Mouse (Mus musculus) heart, embryonic 13.5 days (tissue): ENCODE data around the gene Creb3l1. TPM values are rescaled to one million over a fixed set of nuclear protein-coding genes. Genes with fewer than 3 reads are reported as not detected.

Experiments
- ATAC-seq: fragments of 200-750 bp; cut with Nextera tagmentation; 2 replicates; pipeline ENCODE4 v1.8.0; 2017; ENCODE audit warnings: moderate TSS enrichment; ENCODE audit not compliant: insufficient number of reproducible peaks, low FRiP score, low TSS enrichment; ENCODE audit errors: extremely low read depth
- H3K27ac ChIP-seq: fragments of 300-500 bp; sonication (generic); replicated peaks from 2 replicates; pipeline ENCODE4 v1.5.1; 2015; ENCODE audit warnings: moderate library complexity, mild to moderate bottlenecking, inconsistent platforms
- H3K27me3 ChIP-seq: fragments of 300-500 bp; sonication (generic); replicated peaks from 2 replicates; pipeline ENCODE4 v1.6.1; 2015; ENCODE audit warnings: mild to moderate bottlenecking, inconsistent platforms
- H3K36me3 ChIP-seq: fragments of 300-500 bp; sonication (generic); 2 replicates; pipeline ENCODE4 v1.6.1; 2015; ENCODE audit warnings: mild to moderate bottlenecking, inconsistent platforms
- H3K4me1 ChIP-seq: fragments of 300-500 bp; sonication (generic); 2 replicates; pipeline ENCODE4 v1.6.1; 2015; ENCODE audit warnings: inconsistent platforms
- H3K4me2 ChIP-seq: fragments of 300-500 bp; sonication (generic); 2 replicates; pipeline ENCODE4 v1.6.1; 2015; ENCODE audit warnings: inconsistent platforms, mild to moderate bottlenecking, moderate library complexity
- H3K4me3 ChIP-seq: fragments of 300-500 bp; sonication (generic); 2 replicates; pipeline ENCODE4 v1.5.1; 2015; ENCODE audit warnings: moderate library complexity, mild to moderate bottlenecking, inconsistent platforms
- H3K9ac ChIP-seq: fragments of 300-500 bp; sonication (generic); 2 replicates; pipeline ENCODE4 v1.6.1; 2015; ENCODE audit warnings: inconsistent platforms, mild to moderate bottlenecking, moderate library complexity
- H3K9me3 ChIP-seq: fragments of 300-500 bp; sonication (generic); 2 replicates; pipeline ENCODE4 v1.6.1; 2016; ENCODE audit warnings: inconsistent platforms
- WGBS: fragments of 180-500 bp; shearing (Covaris S2); methylation state at CpG from one replicate; pipeline ENCODE4 v1.1.7; 2015; ENCODE audit warnings: mixed read lengths; 5-methylcytosine and 5-hydroxymethylcytosine counted together
- polyA plus RNA-seq: library from polyadenylated mRNA; unstranded; fragments of >200 nt; fragmentation: Nextera tagmentation; extraction: Ambion mirVana; gene quantifications from 2 replicates; pipeline ENCODE4 v1.2.1, GENCODE M21; 2015

Gene Creb3l1
- polyA plus RNA-seq, 1 experiment from 2014 or later, result 9.0 TPM

DNA sequence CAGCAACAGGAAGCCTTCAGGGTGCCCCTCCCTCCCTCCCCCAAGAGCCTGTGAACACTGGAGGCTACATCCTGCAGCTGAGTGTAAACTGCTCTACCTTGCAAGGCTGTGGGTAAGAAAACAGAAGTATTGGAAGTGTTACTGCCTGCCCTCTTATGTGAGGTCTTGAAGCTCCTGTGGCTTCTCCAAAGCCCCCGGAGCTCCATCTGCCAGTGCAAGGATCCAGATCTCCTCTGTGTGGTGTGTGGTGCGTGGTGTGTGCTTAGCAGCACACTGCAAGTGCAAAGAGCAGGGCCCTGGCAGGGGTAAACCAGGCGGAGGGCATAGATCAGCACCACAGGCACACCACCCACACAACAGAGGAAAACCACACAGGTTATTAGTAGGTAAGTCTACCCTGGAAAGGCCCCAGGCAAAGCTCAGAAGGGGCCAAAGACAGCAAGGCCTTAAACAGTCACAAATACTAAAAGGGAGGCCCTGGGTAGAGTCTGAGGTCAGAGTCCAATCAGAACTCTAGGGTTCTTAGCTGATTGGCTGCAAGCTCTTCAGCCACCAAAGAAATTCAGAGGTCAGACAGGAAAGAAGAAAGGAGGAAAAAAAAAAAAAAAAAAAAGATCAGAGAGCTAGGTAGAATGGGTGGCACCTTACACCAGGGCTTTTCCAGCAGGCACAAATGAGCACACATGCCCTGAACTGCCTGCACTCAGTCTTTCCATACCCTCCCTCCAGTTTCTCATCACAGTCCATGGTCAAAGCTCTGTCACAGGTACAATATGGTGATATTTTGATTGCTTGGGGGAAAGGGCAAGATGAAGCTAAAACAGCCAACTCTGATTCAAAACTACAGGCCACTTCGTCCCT lies 62.2 kb downstream of the Creb3l1 start:
- H3K36me3 ChIP-seq, result peaks cover 8% of the 10 kb centered on the region; the same call in 1 of the 2 replicates
- 46% methylated on average over 4 of the region's 4 CpGs for WGBS
- peak overlapping the region; percentile 99 for H3K4me2 ChIP-seq
- H3K9ac ChIP-seq, result peak overlapping the region; percentile 98
- ATAC-seq, result no peak
- peaks cover 80% of the 10 kb centered on the region for H3K4me1 ChIP-seq
- H3K9me3 ChIP-seq, result no peaks in the 10 kb centered on the region
- H3K4me3 ChIP-seq, result peak overlapping the region; percentile 95
- peak overlapping the region; percentile 84; the same call in 1 of the 2 replicates for H3K27ac ChIP-seq
- no peaks in the 10 kb centered on the region for H3K27me3 ChIP-seq

DNA sequence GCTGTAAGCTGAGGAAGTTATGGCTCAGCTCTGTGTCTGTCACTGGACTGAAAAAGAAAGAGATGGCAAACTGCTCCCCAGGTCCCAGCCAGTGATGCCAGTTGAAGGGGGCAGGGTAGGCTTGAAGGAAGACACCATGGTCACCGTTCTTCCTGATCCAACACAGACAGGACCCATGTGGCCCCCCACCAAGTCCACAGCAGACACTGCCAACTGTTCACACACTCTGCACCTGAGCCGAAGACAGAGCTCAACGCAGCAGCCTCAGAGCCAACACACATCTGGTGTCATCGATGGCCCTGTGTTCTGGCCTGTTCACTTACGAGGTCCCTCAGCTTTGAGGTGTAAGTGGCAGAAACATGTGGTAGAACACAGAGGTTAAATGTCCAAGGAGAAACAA lies 63.8 kb downstream of the Creb3l1 start:
- H3K4me2 ChIP-seq, result no peak overlapping the region
- ATAC-seq, result no peak
- no peak overlapping the region for H3K4me3 ChIP-seq
- H3K36me3 ChIP-seq, result peaks cover 8% of the 10 kb centered on the region; the same call in 1 of the 2 replicates
- H3K27ac ChIP-seq, result no peak overlapping the region
- H3K27me3 ChIP-seq, result no peaks in the 10 kb centered on the region
- H3K9me3 ChIP-seq, result no peaks in the 10 kb centered on the region
- peak overlapping the region; percentile 70; the same call in 1 of the 2 replicates for H3K9ac ChIP-seq
- 85% methylated on average over 5 of the region's 5 CpGs for WGBS
- peaks cover 91% of the 10 kb centered on the region for H3K4me1 ChIP-seq

DNA sequence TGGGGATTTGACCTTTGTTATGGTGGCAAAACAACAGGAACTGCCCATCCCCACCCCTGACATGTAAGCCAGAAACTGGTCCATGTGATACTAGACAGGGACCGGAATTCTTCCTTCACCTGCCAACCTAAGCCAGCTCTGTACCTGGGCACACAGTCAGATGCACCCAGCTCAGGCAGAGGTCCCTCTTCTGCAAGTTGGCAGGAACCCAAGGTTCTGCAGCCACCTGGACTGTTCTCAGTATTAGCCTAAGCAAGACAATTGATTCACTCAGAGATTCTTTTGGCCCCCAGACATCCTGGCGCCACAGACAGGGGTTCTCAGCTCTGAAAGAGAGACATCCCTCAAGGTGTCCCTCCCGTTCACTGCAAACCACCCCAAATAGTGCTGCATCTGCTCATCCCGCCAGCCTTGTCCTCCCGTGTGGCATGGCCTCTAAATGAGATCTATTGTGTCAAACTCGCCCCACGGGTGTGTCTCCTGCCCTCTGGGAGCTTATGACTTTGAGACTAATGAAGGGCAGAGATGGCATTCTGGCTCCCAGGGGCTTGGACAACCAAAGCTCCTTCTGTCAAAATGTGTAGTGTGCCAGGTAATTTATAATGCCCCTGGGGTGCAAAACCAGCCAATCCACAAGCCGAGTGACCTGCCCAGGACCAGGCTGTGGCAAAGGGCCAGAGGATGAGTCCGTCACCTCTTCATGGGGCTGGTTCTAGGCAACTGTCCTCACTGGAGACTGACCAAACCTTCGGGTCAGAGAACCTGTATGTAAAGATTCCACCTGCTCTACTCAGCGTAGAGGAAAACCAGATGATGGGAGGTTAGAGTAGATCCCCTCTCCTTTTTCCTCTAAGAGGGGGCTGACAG lies 64.5 kb downstream of the Creb3l1 start:
- peaks cover 91% of the 10 kb centered on the region for H3K4me1 ChIP-seq
- H3K9ac ChIP-seq, result peak overlapping the region; percentile 70
- no peak for ATAC-seq
- no peaks in the 10 kb centered on the region for H3K27me3 ChIP-seq
- H3K4me2 ChIP-seq, result no peak overlapping the region
- peaks cover 8% of the 10 kb centered on the region; the same call in 1 of the 2 replicates for H3K36me3 ChIP-seq
- H3K27ac ChIP-seq, result peak overlapping the region; percentile 32; the same call in 1 of the 2 replicates
- WGBS, result 74% methylated on average over 11 of the region's 11 CpGs
- H3K4me3 ChIP-seq, result no peak overlapping the region
- H3K9me3 ChIP-seq, result no peaks in the 10 kb centered on the region

- Histone ChIP-seq H3K27ac (peak overlapping the region; percentile 32), H3K36me3 (peaks cover 8% of the 10 kb centered on the region; the same call in 1 of the 2 replicates), H3K9ac (peak overlapping the region; percentile 70), H3K4me3 (no peak overlapping the region), H3K4me1 (peaks cover 91% of the 10 kb centered on the region), H3K4me2 (no peak overlapping the region), H3K9me3 (no peaks in the 10 kb centered on the region), H3K27me3 (no peaks in the 10 kb centered on the region)
- ATAC-seq, result no peak
- WGBS, result 44% methylated on average over 10 of the region's 10 CpGs
Observed at GRCm38 (mm10) chr2:91958701-91959457, 65.4 kb downstream of the Creb3l1 start.

GRCm38 (mm10) chr2:91958049-91958448 lies 66.3 kb downstream of the Creb3l1 start:
- no peaks in the 10 kb centered on the region for H3K9me3 ChIP-seq
- no peak for ATAC-seq
- H3K4me1 ChIP-seq, result peaks cover 98% of the 10 kb centered on the region
- peaks cover 8% of the 10 kb centered on the region; the same call in 1 of the 2 replicates for H3K36me3 ChIP-seq
- H3K27me3 ChIP-seq, result no peaks in the 10 kb centered on the region
- H3K27ac ChIP-seq, result peak overlapping the region; percentile 92
- H3K4me3 ChIP-seq, result no peak overlapping the region
- 0 out of 2 replicates have a peak overlapping the region, but pooled peaks have one; percentile 60 for H3K4me2 ChIP-seq
- WGBS, result 70% methylated on average over 8 of the region's 8 CpGs
- H3K9ac ChIP-seq, result 0 out of 2 replicates have a peak overlapping the region, but pooled peaks have one; percentile 15

- no peaks in the 10 kb centered on the region for H3K27me3 ChIP-seq
- WGBS, result 10% methylated on average over 4 of the region's 4 CpGs
- H3K9ac ChIP-seq, result peak overlapping the region; percentile 67
- H3K9me3 ChIP-seq, result no peaks in the 10 kb centered on the region
- peak; percentile 63; the same call in 1 of the 2 replicates for ATAC-seq
- H3K36me3 ChIP-seq, result peaks cover 8% of the 10 kb centered on the region; the same call in 1 of the 2 replicates
- H3K4me1 ChIP-seq, result peaks cover 94% of the 10 kb centered on the region
- peak overlapping the region; percentile 30 for H3K4me3 ChIP-seq
- H3K27ac ChIP-seq, result peak overlapping the region; percentile 92
- H3K4me2 ChIP-seq, result peak overlapping the region; percentile 60
Observed at GRCm38 (mm10) chr2:91957096-91957495, 67.2 kb downstream of the Creb3l1 start.

- H3K27ac ChIP-seq, result peak overlapping the region; percentile 92
- H3K27me3 ChIP-seq, result no peaks in the 10 kb centered on the region
- H3K4me1 ChIP-seq, result peaks cover 92% of the 10 kb centered on the region
- H3K36me3 ChIP-seq, result peaks cover 8% of the 10 kb centered on the region; the same call in 1 of the 2 replicates
- no peak for ATAC-seq
- WGBS, result 76% methylated on average over 6 of the region's 6 CpGs
- H3K9me3 ChIP-seq, result no peaks in the 10 kb centered on the region
- H3K4me2 ChIP-seq, result no peak overlapping the region
- no peak overlapping the region for H3K4me3 ChIP-seq
- H3K9ac ChIP-seq, result peak overlapping the region; percentile 52
Observed at GRCm38 (mm10) chr2:91955875-91956274, 68.4 kb downstream of the Creb3l1 start.

DNA sequence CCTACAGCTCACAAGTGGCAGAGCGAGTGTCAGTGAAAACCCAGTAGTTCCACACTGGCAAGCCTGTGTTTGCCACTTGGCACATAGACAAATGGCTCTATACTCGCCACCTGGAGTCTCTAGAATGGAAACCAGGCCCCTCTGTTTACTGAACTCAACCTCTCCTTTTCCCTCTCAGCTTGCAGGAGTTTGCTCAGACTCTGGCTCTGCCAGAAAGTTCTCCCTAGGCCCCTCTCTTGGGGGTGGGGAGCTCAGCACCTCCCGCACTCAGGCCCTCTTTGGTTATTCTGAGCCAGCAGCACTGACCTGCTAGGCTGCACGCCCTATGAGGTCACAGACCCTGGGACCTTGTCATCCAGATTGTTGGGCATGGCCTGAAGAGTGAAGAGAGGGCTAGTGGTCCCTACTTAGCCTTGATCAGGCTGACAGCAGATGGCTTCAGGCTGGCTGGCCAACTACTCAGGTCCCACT lies 69.1 kb downstream of the Creb3l1 start:
- Histone ChIP-seq H3K9ac (peak overlapping the region; percentile 52), H3K4me1 (peaks cover 93% of the 10 kb centered on the region), H3K4me2 (no peak overlapping the region), H3K36me3 (peaks cover 7% of the 10 kb centered on the region; the same call in 1 of the 2 replicates), H3K9me3 (no peaks in the 10 kb centered on the region), H3K27ac (peak overlapping the region; percentile 92), H3K27me3 (no peaks in the 10 kb centered on the region), H3K4me3 (no peak overlapping the region)
- WGBS, result 81% methylated on average over 4 of the region's 4 CpGs
- no peak for ATAC-seq

- WGBS, result 10% methylated on average over 5 of the region's 5 CpGs
- Histone ChIP-seq H3K4me3 (no peak overlapping the region), H3K4me2 (peak overlapping the region; percentile 33; the same call in 1 of the 2 replicates), H3K27me3 (no peaks in the 10 kb centered on the region), H3K36me3 (peaks cover 4% of the 10 kb centered on the region; the same call in 1 of the 2 replicates), H3K27ac (peak overlapping the region; percentile 85), H3K9ac (peak overlapping the region; percentile 63), H3K4me1 (peaks cover 93% of the 10 kb centered on the region), H3K9me3 (no peaks in the 10 kb centered on the region)
- ATAC-seq, result no peak
Observed at GRCm38 (mm10) chr2:91953825-91954224, 70.5 kb downstream of the Creb3l1 start.

GRCm38 (mm10) chr2:91950275-91951085 lies 73.8 kb downstream of the Creb3l1 start:
- peak overlapping the region; percentile 48 for H3K4me3 ChIP-seq
- peak overlapping the region; percentile 99 for H3K27ac ChIP-seq
- WGBS, result 14% methylated on average over 15 of the region's 15 CpGs
- no peaks in the 10 kb centered on the region for H3K27me3 ChIP-seq
- peaks cover 3% of the 10 kb centered on the region for H3K36me3 ChIP-seq
- peak overlapping the region; percentile 88 for H3K9ac ChIP-seq
- peak; percentile 51; the same call in 1 of the 2 replicates for ATAC-seq
- no peaks in the 10 kb centered on the region for H3K9me3 ChIP-seq
- peaks cover 93% of the 10 kb centered on the region for H3K4me1 ChIP-seq
- peak overlapping the region; percentile 74 for H3K4me2 ChIP-seq
